Mouse (Mus musculus) CH12.LX (cell line): ENCODE measurements around the gene Efr3b.

ENCODE experiments used
- CHD1 ChIP-seq: IDR thresholded peaks from 2 replicates; pipeline ENCODE4 v1.6.1; 2012; ENCODE audit warnings: low read depth, low read length, improper control_type of control experiment, inconsistent platforms
- CTCF ChIP-seq, 2 experiments: IDR thresholded peaks in 1 of 2; conservative IDR thresholded peaks in 1 of 2; 2 replicates each; pipeline ENCODE4 v1.5.1; 2011 to 2012; ENCODE audit warnings: low read depth in 2 of 2, low read length in 2 of 2, improper control_type of control experiment in 1 of 2, inconsistent platforms in 1 of 2, mild to moderate bottlenecking in 1 of 2, moderate library complexity in 1 of 2
- KAT2A ChIP-seq: IDR thresholded peaks from 2 replicates; pipeline ENCODE4 v1.6.1; 2012; ENCODE audit warnings: low read length, improper control_type of control experiment, inconsistent platforms; ENCODE audit not compliant: insufficient replicate concordance
- POLR2A ChIP-seq: IDR thresholded peaks from 2 replicates; pipeline ENCODE4 v1.6.1; 2011; ENCODE audit warnings: low read depth, mild to moderate bottlenecking, improper control_type of control experiment, low read length
- ZNF384 ChIP-seq: IDR thresholded peaks from 2 replicates; pipeline ENCODE4 v1.6.1; 2012; ENCODE audit warnings: low read depth, low read length, improper control_type of control experiment, inconsistent platforms

DNA sequence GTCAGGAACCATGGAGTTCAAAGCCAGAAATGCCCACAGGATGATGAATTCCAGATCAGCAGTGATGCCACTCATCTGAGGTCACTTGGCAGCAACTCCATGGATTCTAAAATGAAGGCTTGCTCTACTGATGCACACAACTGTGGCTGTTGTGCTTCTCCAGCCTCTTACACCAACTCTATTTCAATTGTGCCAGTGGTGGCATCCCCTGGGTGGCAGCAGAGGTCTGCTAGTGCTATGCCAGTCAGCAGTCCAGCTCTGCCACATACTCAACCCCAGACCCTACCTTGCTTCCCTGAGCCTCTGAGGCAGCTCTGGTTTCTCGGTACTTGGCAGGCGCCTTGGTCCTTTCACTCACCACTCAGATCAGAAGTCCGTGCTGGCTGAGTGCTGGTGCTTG is 109.9 kb downstream of the Efr3b start:
- TF ChIP-seq POLR2A (no peak), CHD1 (no peak), KAT2A (no peak), CTCF (conservative IDR thresholded peaks at IDR 0.05 in 1 of 2, IDR thresholded peaks at IDR 0.05 in 1 of 2; ENCODE audit: low read depth in 2 of 2, low read length in 2 of 2) (peak in 1 of 2 experiments; percentile 54; a peak in 2 of 4 replicates), ZNF384 (no peak)
